ENCODE assay signal across 7 mouse cellular contexts in genomic region chr7:6172006-6172649, GRCm38 (mm10). TPM values are rescaled to one million over a fixed set of nuclear protein-coding genes. Genes with fewer than 3 reads are reported as not detected.
A peak's percentile ranks its signal among the peaks of the same experiment; 100 is the strongest.
DNase-seq lines count a peak whose midpoint lies in the region; ATAC-seq lines count a peak whose summit lies in the region.

Gene Zfp444 (plus strand): TSS chr7:6172226.

- H3K4me2 ChIP-seq in embryonic facial prominence, embryonic 12.5 days (replicated peaks) = peak within 1 kb of the TSS; percentile 67
- H3K4me2 ChIP-seq in limb, embryonic 11.5 days (ENCODE audit: low read depth, severe bottlenecking) = peak within 1 kb of the TSS; percentile 72
- H3K4me2 ChIP-seq in midbrain, embryonic 14.5 days (ENCODE audit: low read length) = peak within 1 kb of the TSS; percentile 90

- peaks cover 11% of the 10 kb centered on the region for H3K36me3 ChIP-seq in embryonic facial prominence, embryonic 12.5 days
- H3K36me3 ChIP-seq in limb, embryonic 11.5 days (ENCODE audit: control insufficient read depth, insufficient read depth, low read length) = no peaks in the 10 kb centered on the region
- H3K36me3 ChIP-seq in midbrain, embryonic 14.5 days (ENCODE audit: control insufficient read depth, insufficient read depth, low read length) = peaks cover 4% of the 10 kb centered on the region; the same call in 1 of the 2 replicates

- H3K27ac ChIP-seq in embryonic facial prominence, embryonic 12.5 days = peak within 1 kb of the TSS; percentile 68
- 0 out of 2 replicates have a peak within 1 kb of the TSS, but pooled peaks have one; percentile 5 for H3K27ac ChIP-seq in limb, embryonic 11.5 days (replicated peaks; ENCODE audit: low read depth, low read length)
- peak within 1 kb of the TSS; percentile 87 for H3K27ac ChIP-seq in midbrain, embryonic 14.5 days (replicated peaks; ENCODE audit: low read depth, low read length)

- H3K4me3 ChIP-seq in embryonic facial prominence, embryonic 12.5 days = peak within 1 kb of the TSS; percentile 68
- H3K4me3 ChIP-seq in limb, embryonic 11.5 days (ENCODE audit: low read depth, low read length) = peak within 1 kb of the TSS; percentile 67
- peak within 1 kb of the TSS; percentile 66 for H3K4me3 ChIP-seq in midbrain, embryonic 14.5 days (replicated peaks; ENCODE audit: low read depth, low read length)

- DNase-seq in adrenal gland, postnatal 25 days = peak; percentile 98
- DNase-seq in heart, adult 11 months = peak; percentile 100
- peak; percentile 99 for DNase-seq in kidney, adult 18-20 months
- peak; percentile 97 for DNase-seq in limb, embryonic 11.5 days (ENCODE audit: low spot score)
- DNase-seq in midbrain, embryonic 14.5 days = peak; percentile 100
- DNase-seq in spleen, adult 18-20 months = peak; percentile 91 to 95

- H3K9me3 ChIP-seq in embryonic facial prominence, embryonic 12.5 days = no peaks in the 10 kb centered on the region
- no peaks in the 10 kb centered on the region for H3K9me3 ChIP-seq in limb, embryonic 11.5 days (ENCODE audit: control insufficient read depth, low read length)
- no peaks in the 10 kb centered on the region for H3K9me3 ChIP-seq in midbrain, embryonic 14.5 days (ENCODE audit: control insufficient read depth, low read length)

- peaks cover 7% of the 10 kb centered on the region; the same call in 1 of the 2 replicates for H3K4me1 ChIP-seq in embryonic facial prominence, embryonic 12.5 days
- H3K4me1 ChIP-seq in limb, embryonic 11.5 days (ENCODE audit: control insufficient read depth, insufficient read depth, low read length) = no peaks in the 10 kb centered on the region
- 0 out of 2 replicates have a peak, but pooled peaks cover 3% of the 10 kb centered on the region for H3K4me1 ChIP-seq in midbrain, embryonic 14.5 days (ENCODE audit: control insufficient read depth, insufficient read depth, low read length)

- H3K9ac ChIP-seq in embryonic facial prominence, embryonic 12.5 days = peak within 1 kb of the TSS; percentile 72
- H3K9ac ChIP-seq in limb, embryonic 11.5 days (ENCODE audit: low read length) = peak within 1 kb of the TSS; percentile 67
- peak within 1 kb of the TSS; percentile 78 for H3K9ac ChIP-seq in midbrain, embryonic 14.5 days (replicated peaks; ENCODE audit: low read length)

- WGBS in embryonic facial prominence, embryonic 12.5 days = 1% methylated on average over 37 of the region's 37 CpGs
- WGBS in limb, embryonic 11.5 days = under 1% methylated on average over 37 of the region's 37 CpGs
- under 1% methylated on average over 37 of the region's 37 CpGs for WGBS in midbrain, embryonic 14.5 days

- peak; percentile 99 for ATAC-seq in embryonic facial prominence, embryonic 12.5 days (ENCODE audit: insufficient number of reproducible peaks, insufficient read depth, low FRiP score, low TSS enrichment)
- ATAC-seq in limb, embryonic 11.5 days (ENCODE audit: insufficient number of reproducible peaks, low FRiP score, low TSS enrichment, low read depth) = peak; percentile 97
- peak; percentile 98 for ATAC-seq in midbrain, embryonic 14.5 days (ENCODE audit: low FRiP score, low TSS enrichment)

- no peaks in the 10 kb centered on the region for H3K27me3 ChIP-seq in embryonic facial prominence, embryonic 12.5 days
- H3K27me3 ChIP-seq in limb, embryonic 11.5 days (ENCODE audit: control insufficient read depth, insufficient read depth, low read length) = no peaks in the 10 kb centered on the region
- H3K27me3 ChIP-seq in midbrain, embryonic 14.5 days (ENCODE audit: control insufficient read depth, insufficient read depth, low read length) = no peaks in the 10 kb centered on the region

RNA-seq across cellular contexts. Expression of gene Zfp444, which starts in this region (rescaled TPM):
- total RNA-seq in adrenal gland, postnatal 25 days (2021) = 21.6 and 31.8 TPM in 2 replicates
- 80.2 and 80.4 TPM in 2 replicates for polyA plus RNA-seq in embryonic facial prominence, embryonic 12.5 days (2016; fragmentation: Nextera tagmentation; extraction: Ambion mirVana)
- polyA plus RNA-seq in limb, embryonic 11.5 days (2014; fragmentation: Nextera tagmentation; extraction: Ambion mirVana) = 71.6 and 79.7 TPM in 2 replicates
- polyA plus RNA-seq in midbrain, embryonic 14.5 days (2014; fragmentation: Nextera tagmentation; extraction: Ambion mirVana) = 82.8 and 94.7 TPM in 2 replicates

Comparison
In these comparisons a context has a peak if more than half of its experiments do, and no peak if none do; other contexts are left out.
1. Peak in every context shown above with its lines: DNase-seq, ATAC-seq, H3K4me3 ChIP-seq and H3K27ac ChIP-seq.
2. H3K27ac ChIP-seq: peak in every context shown above with its lines; median percentile 87 in midbrain, embryonic 14.5 days; 68 in embryonic facial prominence, embryonic 12.5 days; 5 in limb, embryonic 11.5 days.